Mouse (Mus musculus) brain, embryonic 18.5 days (tissue): ENCODE data around the gene Smo.

Experiments used
- DNase-seq: peaks from one replicate; pipeline ENCODE4 v3.0.0-alpha.2; 2012; ENCODE audit warnings: low read depth, low spot score

Gene Smo

DNA sequence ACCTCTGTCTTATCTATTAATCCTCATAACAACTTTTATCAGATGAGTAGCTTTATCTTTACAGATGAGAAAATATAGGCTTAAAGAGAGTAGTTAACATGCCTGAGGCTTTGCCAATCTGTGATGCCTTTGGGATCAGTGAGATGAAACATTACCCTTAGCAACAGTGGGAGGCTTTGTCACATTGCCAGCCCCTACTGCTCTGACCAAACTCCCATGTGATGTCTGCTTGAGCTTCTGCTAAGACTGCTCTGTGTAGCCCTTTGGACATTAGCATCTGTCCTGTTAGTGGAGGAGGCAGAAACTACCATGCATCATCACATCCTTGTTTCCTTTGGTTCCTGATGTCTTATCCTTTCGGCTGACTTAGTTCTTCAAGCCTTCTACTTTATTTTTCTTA lies 40.3 kb downstream of the Smo start:
- no peak for DNase-seq

DNA sequence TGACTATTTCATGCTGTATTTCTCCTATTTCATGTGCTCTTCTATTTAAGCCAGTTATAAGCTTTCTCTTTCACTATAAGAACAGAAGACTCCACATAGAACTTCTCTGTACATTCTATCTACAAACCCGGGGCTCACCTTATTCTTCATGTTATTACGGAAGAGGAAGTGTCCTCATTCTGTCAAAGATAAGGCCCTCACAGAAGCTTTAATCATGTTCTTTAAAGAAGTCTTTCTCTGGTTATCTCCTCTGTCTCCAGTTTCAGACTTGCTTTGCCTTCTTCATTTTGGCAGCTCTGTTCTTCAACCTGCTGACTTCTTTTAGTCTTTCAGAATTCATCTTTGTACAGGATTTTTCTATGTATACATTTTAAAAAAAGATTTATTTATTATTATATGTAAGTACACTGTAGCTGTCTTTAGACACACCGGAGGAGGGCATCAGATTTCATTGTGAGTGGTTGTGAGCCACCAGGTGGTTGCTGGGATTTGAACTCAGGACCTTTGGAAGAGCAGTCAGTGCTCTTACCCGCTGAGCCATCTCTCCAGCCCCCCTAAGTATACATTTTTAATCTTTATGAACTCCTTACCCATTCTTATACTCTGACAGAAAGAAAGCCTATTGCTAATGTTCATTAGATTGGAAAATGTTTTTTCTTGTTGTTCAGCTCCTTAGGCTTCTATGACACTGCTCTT lies 41.4 kb downstream of the Smo start:
- DNase-seq, result no peak

DNA sequence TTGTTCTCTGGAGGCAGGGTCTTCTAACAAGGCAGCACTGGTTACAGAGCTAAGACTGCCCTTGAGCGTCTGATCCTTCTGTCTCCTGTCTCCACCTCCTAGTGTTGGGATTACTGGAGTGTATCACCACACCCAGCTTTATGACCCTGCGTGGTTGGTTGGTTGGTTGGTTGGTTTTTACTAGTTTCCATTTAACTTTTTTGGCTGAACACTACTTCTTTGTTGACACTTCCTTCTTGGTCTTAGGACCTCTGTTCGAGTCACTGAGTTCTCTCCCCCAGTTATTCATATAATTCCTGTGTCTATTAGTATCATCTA lies 41.9 kb downstream of the Smo start:
- no peak for DNase-seq

DNA sequence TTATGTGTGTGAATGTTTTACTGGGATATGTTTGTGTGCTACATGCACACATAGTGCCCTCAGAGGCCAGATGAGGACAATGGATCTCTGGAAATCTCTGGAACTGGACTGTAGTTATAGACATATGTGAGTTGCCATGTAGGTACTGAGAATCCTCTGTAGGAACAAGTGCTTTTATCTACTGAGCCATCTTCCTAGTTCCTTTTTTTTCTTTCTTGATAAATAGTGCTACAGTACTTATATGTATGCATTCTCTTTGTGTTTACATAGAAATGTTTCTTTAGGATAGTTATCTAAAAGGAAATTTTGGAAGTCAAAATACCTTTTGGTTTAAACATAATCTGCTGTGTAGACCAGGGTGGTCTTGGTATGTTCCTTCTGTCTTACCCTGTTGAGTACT lies 44.8 kb downstream of the Smo start:
- no peak for DNase-seq

- no peak for DNase-seq
These were observed 45.3 kb downstream of the Smo start for GRCm38 (mm10) chr6:29780571-29780970.

GRCm38 (mm10) chr6:29782239-29782638 lies 46.9 kb downstream of the Smo start:
- no peak for DNase-seq

DNA sequence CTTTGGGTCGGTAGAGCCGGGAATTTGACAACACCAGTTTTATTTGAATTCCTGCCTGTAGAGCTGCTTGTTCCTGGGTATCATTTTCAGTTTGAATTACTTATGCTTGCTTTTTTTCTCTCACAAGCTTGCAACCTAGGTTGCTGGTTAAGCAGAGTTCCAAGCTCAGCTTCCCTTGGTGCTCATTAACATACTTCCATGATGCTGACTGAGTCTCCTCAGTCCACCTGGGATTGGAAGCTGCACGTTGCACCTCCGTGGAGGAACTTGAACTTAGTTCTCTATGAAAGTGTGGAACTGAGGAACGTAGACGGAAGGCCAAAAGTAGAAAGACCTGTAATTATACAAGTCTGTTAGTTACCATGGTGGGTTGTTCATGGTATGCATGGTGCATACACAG lies 48.7 kb downstream of the Smo start:
- no peak for DNase-seq

GRCm38 (mm10) chr6:29784413-29785021 lies 49.2 kb downstream of the Smo start:
- DNase-seq, result no peak

DNA sequence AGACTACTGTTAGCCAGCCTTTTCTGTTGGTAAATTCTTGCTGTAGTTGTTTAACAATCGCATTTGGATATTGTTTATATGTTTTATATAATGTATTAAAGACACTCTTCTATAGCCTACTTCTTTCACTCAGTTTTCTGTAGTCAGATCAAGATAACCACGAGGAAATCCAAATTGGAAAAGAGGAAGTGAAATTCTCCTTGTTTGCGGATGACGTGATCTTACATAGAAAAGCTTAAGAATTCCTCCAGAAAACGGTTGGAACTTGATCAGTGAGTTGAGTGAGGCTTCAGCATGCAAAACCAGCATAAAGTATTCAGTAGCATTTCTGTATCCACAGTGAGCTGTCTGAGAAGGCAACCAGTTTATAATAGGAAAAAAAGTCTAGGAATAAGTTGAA lies 50.5 kb downstream of the Smo start:
- no peak for DNase-seq

DNA sequence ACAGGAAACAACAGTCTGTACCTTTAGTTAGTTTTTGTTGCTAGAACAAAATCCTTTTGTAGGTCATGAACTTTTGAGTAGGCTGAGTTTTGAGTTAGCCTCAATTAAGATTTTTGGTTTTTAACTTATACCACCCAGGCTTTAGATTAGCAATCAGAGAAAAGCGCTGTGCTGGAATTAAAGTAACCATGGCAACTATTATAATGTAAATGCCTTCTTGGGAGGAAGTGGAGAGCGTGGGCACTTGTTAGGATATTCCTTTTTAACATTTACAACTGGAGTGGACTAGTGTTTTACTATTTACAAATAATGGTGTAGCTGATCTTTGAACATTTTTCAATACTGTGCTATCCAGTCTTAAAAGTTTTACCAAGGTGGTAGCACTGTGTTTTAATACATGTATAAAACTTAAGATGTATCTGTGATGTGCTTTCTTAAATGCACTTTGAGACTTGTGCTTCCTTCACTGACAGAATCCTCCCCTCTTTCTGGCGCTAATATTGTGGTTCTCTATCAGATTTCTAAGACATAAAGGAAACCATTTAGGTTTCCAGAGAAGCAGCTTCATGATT lies 53.6 kb downstream of the Smo start:
- DNase-seq, result no peak

DNA sequence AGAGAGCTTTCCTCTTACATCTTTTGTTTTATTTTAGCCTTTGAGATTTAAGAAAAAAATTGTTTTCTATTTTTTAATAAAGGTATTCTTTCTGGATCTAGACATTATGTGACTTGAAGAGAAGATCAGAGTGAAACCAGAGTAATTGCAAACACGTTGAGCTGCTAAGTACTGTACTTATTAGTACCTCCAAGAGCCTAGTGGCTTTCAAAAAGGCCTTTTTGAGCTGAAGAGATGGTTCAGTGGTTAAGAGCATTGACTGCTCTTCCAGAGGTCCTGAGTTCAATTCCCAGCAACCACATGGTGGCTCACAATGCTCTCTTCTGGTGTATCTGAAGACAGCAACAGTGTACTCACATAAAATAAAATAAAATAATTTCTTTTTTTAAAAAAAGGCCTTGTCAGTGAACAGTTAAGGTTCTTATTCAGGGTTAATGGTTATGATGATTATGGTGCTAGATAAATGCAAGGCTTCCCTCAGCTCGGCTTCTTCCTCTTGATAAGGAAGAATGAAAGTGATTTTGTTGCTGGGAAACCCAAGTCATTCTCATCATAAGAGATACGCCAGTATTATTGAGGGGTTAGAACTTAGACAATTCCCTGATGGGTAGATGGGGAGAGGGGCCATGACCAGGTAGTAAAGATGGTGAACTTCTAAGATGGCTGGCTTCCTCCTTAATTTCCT lies 54.9 kb downstream of the Smo start:
- no peak for DNase-seq

DNA sequence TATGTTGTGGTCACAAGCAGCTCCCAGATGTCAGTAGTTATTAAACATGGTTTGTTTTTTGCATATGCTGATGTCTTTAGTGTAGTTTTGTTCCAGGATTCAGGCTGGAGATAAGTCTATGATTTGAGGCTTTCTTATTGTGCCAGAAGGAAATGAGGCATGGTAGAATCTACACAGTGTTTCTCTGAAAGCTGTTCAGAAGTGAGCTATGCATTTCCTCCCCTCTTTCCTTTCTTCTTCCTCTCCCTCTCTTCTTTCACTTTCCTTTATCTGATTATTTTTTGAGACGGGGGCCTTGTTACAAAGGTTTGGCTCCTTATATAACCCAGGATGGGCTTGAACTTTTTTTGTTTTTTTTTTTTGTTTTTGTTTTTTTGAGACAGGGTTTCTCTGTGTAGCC lies 58.2 kb downstream of the Smo start:
- DNase-seq, result no peak

GRCm38 (mm10) chr6:29794582-29794981 lies 59.3 kb downstream of the Smo start:
- no peak for DNase-seq

- no peak for DNase-seq
These were observed 67.7 kb downstream of the Smo start for GRCm38 (mm10) chr6:29802979-29803378.

DNA sequence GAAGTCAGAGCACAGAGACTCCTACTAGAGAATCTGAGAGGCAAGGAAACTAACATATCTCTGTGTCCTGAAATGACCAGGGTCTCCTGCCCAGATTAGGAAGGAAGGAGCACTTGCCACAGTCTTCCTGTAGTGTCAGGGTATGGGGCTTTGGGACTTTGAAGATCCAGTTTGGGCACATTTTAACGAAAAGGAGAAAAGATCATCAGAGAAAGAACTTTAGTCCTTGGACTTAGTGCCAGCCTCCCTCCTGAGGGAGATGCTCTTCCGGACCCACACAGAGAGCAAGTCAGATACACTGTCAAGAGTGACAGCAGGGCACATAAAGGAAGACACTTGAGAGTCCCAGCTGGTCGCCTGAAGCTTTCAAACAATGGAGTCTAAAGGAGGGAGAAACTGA lies 68.7 kb downstream of the Smo start:
- no peak for DNase-seq

- DNase-seq, result no peak
These were observed 70.1 kb downstream of the Smo start for GRCm38 (mm10) chr6:29805381-29805780.
